Mouse (Mus musculus) layer of hippocampus, postnatal 14 days (tissue): ENCODE data around the gene Rfx6. TPM values are rescaled to one million over a fixed set of nuclear protein-coding genes. Genes with fewer than 3 reads are reported as not detected.

Experiments used
- DNase-seq, 2 experiments: peaks; one replicate each; pipeline ENCODE4 v3.0.0; 2021 to 2022; ENCODE audit warnings: low spot score in 2 of 2, mixed read lengths in 1 of 2
- long read RNA-seq, 2 experiments: library from polyadenylated mRNA; stranded (forward); transcript quantifications; one replicate each; pipeline ENCODE4 v2.0.0; 2021
- total RNA-seq, 2 experiments: library from RNA; stranded (reverse); gene quantifications; 2 replicates each; pipeline ENCODE4 v1.2.3; 2021

Rfx6 gene
- not detected for total RNA-seq
- long read RNA-seq, experiment 1: 0 reads
- long read RNA-seq, experiment 2: 0 reads

- no peak for DNase-seq
These were observed at the start of gene Rfx6 for GRCm38 (mm10) chr10:51677548-51678250. Gene Rfx6 (plus strand): TSS chr10:51677756.

- DNase-seq: no peak
These were observed 46.0 kb upstream of the Rfx6 start, which contains the start of gene Gprc6a for GRCm38 (mm10) chr10:51631411-51632136. Gene Gprc6a (minus strand): TSS chr10:51631461.

GRCm38 (mm10) chr10:51649506-51650221, 27.9 kb upstream of the Rfx6 start:
- DNase-seq: no peak

DNA sequence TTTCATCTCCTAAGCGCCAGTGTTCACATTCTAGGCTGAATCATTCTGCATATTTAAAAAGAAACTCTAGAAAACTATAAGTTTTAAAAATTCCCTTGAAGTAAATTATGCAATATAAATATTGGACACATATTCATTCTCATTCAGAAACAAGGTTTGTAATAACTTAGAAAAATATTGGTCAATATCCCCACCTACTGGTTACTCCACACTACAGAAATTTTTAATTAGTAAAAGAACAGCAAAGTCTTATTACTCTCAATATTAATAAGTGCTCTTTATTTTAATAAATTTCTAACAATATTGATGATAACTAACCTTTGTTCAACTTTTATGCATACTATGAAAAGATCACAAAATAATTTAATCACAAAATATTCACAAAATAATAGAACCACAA, 20.2 kb upstream of the Rfx6 start:
- DNase-seq: peak in 1 of 2 experiments; percentile 8

DNA sequence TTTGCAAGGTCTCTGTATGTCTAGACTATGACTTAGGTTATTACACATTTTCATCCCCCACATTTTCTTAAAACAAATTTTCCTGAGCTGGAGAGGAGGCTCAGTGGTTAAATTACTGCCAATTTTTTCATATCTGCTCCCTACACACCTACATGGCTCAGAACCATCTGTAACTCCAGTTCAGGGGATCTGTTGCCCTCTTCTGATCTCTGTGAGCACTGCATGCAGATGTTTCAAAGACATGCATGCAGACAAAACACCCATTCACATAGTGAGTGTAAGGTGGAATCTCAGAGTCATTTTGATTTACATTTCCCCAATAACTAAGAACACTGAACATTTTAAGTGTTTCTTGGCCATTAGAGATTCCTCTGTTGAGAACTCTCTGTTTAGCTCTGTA, 8.2 kb upstream of the Rfx6 start:
- DNase-seq: no peak

- no peak for DNase-seq
These were observed 6.0 kb upstream of the Rfx6 start for GRCm38 (mm10) chr10:51671583-51671982.

DNA sequence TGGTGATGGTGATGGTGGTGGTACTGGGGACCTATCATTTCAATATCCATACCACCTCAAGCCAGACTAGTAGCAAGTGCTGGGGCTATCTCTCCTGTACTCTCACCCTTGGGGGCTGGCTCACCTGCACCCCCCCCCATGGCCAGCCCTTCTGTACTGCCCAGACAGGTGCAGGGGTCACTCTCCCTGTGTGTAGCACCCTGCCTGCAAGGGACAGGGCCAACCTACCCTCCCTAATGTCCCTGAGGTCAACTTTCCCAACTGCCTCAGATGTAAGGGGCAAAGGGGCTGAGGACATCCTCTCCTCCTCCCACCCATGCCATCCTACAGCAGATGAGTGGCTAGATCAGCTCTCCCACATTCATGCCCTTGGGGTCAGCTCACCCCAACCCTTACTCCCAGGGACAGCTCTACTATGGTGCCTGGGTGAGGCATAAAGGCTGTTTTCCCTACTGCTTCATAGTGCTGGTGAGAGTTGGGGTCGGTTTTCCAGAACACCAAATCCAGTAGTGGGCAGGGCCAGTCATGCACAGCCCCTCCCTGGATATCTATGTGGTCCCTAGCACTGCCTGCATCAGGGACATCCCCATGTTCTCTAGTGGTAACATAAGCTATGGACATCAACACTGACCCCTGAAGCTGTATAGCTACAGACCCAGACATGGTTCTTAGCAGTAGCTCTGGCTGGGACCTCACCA, 5.3 kb upstream of the Rfx6 start:
- DNase-seq: no peak

DNA sequence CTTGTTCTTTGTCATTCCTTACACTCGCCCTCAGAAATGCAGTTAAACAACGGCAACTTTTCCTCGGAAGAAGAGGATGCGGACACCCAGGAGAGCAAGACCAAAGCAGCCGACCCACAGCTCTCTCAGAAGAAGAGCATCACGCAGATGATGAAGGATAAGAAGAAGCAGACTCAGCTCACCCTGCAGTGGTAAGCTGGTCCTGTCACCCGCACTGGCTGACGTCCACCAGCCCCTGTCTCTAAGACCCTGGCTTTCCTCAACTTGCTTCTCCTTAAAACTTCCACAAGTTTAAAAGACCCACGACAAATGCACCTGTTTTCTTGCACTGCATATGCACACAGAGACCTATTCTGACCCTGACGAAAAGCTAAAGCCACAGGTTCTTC, 689 bp downstream of the Rfx6 start:
- no peak for DNase-seq

- no peak for DNase-seq
These were observed 43.3 kb downstream of the Rfx6 start for GRCm38 (mm10) chr10:51720904-51721303.

DNA sequence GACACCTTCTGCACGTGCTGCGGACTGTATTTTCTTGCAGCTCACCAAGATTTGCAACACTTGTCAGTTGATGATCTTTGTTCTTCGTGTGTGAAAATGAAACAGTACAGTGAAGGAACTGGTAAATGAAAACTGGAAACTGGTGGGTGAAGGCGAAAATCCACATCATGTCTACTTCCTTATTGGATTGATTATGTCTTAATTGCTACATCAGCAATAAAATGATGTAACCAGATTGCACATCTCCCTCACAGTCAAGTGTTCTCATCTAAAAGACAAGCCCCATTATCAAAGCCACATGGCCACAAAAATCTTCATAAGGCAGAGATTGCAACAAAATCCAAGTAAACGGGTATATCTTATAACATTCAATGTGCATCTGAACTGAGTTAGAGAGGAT, 83.9 kb downstream of the Rfx6 start:
- DNase-seq: no peak

DNA sequence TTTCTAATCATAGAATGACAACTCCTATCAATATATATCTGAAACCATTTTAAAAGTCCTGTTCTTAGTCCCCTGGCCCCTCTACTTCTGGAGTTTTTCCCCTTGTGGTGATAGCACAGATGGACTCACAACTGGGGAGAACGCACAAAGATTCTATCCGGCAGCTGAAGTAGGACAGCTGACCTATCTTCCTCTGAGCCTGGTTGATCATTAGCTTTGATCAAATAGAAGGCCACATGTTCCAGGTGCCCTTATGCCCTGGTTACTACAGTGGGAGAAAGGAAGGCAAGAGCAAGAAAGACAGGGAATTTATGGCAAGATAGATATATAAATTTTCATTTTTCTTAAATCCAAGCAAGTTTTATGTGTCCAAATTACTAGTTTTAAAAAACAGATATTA, 85.7 kb downstream of the Rfx6 start:
- no peak for DNase-seq

- DNase-seq: no peak
These were observed 90.9 kb downstream of the Rfx6 start for GRCm38 (mm10) chr10:51768445-51768844.

DNA sequence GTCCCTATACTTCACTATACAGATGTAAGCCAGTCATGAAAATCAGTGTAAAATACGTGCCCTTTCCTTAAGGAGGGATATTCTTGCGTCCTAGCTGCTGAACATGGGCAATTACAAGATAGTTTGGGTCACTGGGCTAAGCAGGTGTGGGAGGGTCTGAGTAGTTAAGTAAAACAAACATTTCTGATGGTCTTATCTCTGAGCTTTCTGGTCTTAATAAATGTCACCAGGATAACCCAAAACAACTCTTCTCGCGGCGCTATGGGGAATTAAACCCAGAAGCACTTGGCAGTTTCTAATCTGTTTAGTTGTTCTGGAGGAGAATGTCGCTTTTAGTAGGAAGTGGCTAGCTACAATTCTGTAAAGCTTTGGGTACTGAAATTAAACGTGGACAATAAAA, 91.7 kb downstream of the Rfx6 start:
- DNase-seq: no peak

GRCm38 (mm10) chr10:51779648-51780047, 102.1 kb downstream of the Rfx6 start:
- DNase-seq: peak in 1 of 2 experiments; percentile 19

Other genes with a start within 250 kb of the Rfx6 start
- gene Gm49339, start 197.1 kb upstream of the Rfx6 start, total RNA-seq: under 1 TPM in 1 of 2 experiments, not detected in 1; 0.28 TPM
- gene Lilr4b, start 197.1 kb upstream of the Rfx6 start, total RNA-seq: under 1 TPM in 1 of 2 experiments, not detected in 1; 0.25 TPM
- gene Lilrb4a, start 186.8 kb upstream of the Rfx6 start, total RNA-seq: not detected
- gene Fam162b, start 87.2 kb upstream of the Rfx6 start, total RNA-seq: not detected
- gene Gprc6a, start 46.3 kb upstream of the Rfx6 start, total RNA-seq: not detected